Mouse (Mus musculus) cerebellum, adult 2 months (tissue): ENCODE measurements at regions not wholly inside any gene's neighbourhood (a gene's known extent, or its start where the extent isn't known, plus 50 kb on each side); places are given as distances from the start of the nearest gene placed in this dataset.
"Not testable (repeated sequence)": the region's sequence is repeated elsewhere in the genome, so short reads cannot be mapped to it uniquely, and the experiment has no call there.

ENCODE experiments used
- DNase-seq, 2 experiments: peaks; one replicate each; pipeline ENCODE4 v3.0.0; 2021
- H3K27ac ChIP-seq: fragments of 200-500 bp; 2 replicates; pipeline ENCODE4 v1.5.1; 2012; ENCODE audit warnings: low read length, control low read depth, inconsistent platforms; ENCODE audit not compliant: insufficient read depth
- H3K27me3 ChIP-seq: fragments of 200-500 bp; 2 replicates; pipeline ENCODE4 v1.6.1; 2012; ENCODE audit warnings: inconsistent platforms, mild to moderate bottlenecking, low read length, moderate library complexity; ENCODE audit not compliant: control insufficient read depth, insufficient read depth
- H3K4me1 ChIP-seq: fragments of 200-500 bp; 2 replicates; pipeline ENCODE4 v1.6.1; 2011; ENCODE audit warnings: low read length; ENCODE audit not compliant: control insufficient read depth, insufficient read depth
- H3K4me3 ChIP-seq: fragments of 200-500 bp; replicated peaks from 2 replicates; pipeline ENCODE3; 2011; ENCODE audit warnings: mild to moderate bottlenecking, low read depth, low read length, control low read depth; ENCODE audit not compliant: insufficient read depth
- CTCF ChIP-seq: fragments of 200-500 bp; IDR thresholded peaks from 2 replicates; pipeline ENCODE4 v1.5.1; 2011; ENCODE audit warnings: low read depth, mild to moderate bottlenecking, control low read depth, low read length, moderate library complexity, borderline replicate concordance; ENCODE audit not compliant: insufficient read depth
- POLR2A ChIP-seq: fragments of 200-500 bp; IDR thresholded peaks from 2 replicates; pipeline ENCODE4 v1.6.1; 2011; ENCODE audit warnings: low read length, control low read depth, borderline replicate concordance; ENCODE audit not compliant: insufficient read depth
- WGBS: fragments of 180-500 bp; shearing (Covaris S2); methylation state at CpG from one replicate; pipeline ENCODE4 v1.1.7; 2018; 5-methylcytosine and 5-hydroxymethylcytosine counted together

DNA sequence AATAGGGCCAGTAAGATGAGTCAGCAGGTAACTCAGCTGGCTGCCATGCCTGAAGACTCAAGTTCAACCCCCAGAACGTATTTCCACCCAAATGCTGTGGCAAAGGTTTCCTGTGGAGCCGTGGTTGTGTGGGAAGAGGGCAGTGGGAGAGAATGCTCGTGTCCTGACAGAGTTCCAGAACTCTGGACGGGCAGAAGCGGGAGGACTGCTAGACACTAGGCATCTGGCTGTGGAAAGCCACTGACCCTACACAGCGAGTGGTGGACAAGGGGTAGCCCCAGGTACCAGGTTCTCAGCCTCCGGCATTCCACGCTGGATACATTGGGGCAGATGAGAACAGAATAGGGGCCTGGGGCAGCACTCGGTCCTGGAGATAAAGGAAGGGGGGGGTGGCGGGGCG, 69.6 kb upstream of the Acsl3 start:
- no peak for DNase-seq
- WGBS, result 75% methylated on average over 11 of the region's 11 CpGs
- H3K27me3 ChIP-seq, result no peaks in the 10 kb centered on the region
- H3K4me3 ChIP-seq, result no peak overlapping the region
- TF ChIP-seq POLR2A (no peak), CTCF (no peak)
- no peak overlapping the region for H3K27ac ChIP-seq
- no peaks in the 10 kb centered on the region for H3K4me1 ChIP-seq

DNA sequence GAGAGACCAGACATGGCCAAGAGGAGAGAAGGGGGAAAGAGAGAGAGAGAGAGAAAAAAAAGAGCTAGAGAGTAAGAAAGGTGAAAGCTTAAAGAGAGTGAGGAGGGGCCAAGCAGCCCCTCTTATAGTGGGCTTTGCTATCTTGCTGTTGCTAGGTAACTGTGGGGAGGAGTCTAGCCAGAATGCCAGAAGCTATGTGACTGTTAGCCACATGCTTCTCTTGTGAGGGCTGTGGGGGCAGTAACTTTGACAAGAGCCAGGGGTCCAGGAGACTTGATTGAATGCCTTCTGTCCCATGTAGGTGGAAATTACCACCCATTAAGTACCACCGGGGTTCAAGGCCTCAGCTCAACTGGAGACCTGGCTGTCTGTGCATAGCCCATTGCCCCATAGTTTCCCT, 69.0 kb upstream of the Acsl3 start:
- H3K4me3 ChIP-seq, H3K4me1 ChIP-seq, H3K27me3 ChIP-seq, DNase-seq, H3K27ac ChIP-seq: not testable (repeated sequence)
- WGBS, result 30% methylated on average over 1 of the region's 1 CpGs

DNA sequence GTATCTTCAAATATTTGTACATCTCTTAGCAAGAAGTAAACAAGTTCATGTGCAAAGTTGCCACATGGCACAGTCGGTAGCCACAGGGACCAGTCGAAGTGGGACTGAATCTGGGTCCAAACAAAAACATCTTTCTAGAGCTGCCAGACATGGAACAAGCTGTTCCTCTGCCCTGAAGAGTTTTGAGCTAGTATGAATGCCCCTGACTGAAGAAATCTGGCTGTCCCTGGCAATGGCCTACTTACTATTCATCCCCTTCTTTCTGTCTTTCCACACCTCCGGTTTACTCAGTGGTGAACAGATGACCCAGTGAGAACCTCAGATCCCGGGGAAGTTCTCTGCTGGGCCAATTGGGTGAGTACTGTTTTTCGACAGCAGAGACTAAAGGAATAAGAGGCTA, 67.1 kb upstream of the Acsl3 start:
- Histone ChIP-seq H3K27me3 (no peaks in the 10 kb centered on the region), H3K4me3 (no peak overlapping the region), H3K4me1 (no peaks in the 10 kb centered on the region), H3K27ac (peak overlapping the region; percentile 39; the same call in 1 of the 2 replicates)
- peak in 1 of 2 experiments; percentile 50 for DNase-seq
- TF ChIP-seq CTCF, result no peak
- no peak for TF ChIP-seq POLR2A
- 76% methylated on average over 5 of the region's 5 CpGs for WGBS

DNA sequence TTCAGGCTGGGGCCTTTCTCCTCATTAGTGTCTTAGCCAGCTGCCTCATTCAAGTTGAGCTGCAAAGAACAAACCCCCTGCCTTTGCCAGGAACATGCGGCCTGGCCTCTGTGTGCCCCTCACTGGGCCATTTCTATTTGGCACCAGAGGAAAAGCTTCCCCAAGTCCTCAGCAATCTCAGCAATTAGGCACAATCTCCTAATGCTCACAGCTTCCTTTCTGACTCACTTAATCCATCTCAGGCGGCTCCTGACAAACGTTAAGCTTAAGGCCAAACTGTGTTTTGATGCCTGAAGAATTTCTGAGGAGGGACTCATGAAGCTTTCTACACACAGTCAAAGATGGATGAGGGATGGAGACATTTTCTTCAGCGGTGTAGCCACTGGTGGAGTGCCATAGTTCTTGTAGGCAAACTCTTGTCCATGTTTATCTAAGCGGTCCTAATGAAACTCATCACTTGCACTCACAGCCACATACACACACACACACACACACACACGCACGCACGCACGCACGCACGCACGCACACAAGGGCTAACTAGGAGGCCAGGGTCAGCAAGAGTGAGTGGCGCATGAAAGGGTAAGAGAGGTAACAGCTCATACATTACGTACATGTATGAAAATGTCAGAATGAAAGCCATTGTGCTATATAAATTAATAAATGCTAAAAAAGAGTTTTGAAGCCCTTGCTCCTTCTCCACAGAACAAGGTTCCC, 63.5 kb upstream of the Acsl3 start:
- H3K4me3 ChIP-seq, result no peak overlapping the region
- WGBS, result 78% methylated on average over 14 of the region's 14 CpGs
- H3K27ac ChIP-seq, result 0 out of 2 replicates have a peak overlapping the region, but pooled peaks have one; percentile 53
- no peaks in the 10 kb centered on the region for H3K4me1 ChIP-seq
- H3K27me3 ChIP-seq, result no peaks in the 10 kb centered on the region
- TF ChIP-seq CTCF (no peak), POLR2A (no peak)
- peak in 1 of 2 experiments; percentile 22 for DNase-seq

DNA sequence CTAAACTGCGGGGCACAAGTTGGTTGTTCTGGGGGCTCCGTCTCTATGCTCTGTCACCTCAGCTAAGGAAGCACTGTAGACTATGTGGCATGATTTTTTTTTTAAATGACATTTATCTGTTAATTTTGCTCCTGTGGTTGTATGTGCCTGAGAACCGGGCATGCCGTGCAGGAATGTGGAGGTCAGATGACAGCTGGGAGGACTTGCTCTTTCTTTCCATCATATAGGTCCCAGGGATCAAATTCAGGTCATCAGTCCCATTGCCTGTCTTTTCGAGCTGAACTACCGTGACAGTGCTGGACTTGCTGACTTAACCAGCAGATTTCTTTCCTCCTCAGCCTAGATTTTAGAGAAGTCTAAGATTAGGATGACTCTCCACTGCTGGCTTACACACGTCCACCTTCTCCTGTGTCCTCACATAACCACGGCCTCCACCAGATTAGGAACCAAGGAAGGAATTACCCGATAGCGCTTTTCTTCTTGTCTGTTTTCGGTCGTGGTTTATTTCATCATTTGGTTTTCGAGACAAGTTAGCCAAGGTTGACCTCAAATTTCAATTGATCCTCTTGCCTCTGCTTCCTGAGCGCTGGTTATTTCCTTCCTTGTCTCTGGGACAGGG, 62.0 kb upstream of the Acsl3 start:
- DNase-seq, result no peak
- Histone ChIP-seq H3K4me3 (no peak overlapping the region), H3K4me1 (no peaks in the 10 kb centered on the region), H3K27me3 (no peaks in the 10 kb centered on the region), H3K27ac (0 out of 2 replicates have a peak overlapping the region, but pooled peaks have one; percentile 39)
- WGBS, result 83% methylated on average over 14 of the region's 14 CpGs
- TF ChIP-seq POLR2A, result no peak
- TF ChIP-seq CTCF, result no peak

DNA sequence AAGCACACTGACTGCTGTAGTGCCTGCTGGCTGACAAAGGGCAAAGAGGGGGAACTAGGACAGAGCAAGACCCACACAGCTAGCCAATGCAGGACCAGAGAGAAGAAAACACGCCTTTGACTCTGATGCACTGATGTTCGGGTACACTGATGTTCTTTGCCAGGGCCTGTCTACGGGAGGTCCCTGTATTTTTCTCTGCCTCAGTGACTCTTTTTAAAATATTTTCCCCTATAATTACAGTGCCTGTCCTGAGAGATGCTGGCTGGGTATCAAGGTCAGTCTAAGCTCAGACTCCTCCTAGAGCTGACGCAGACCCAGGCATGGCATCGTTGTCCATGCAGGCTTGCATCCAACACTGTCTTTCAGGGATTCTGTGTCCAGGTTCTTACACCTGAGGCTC, 59.1 kb upstream of the Acsl3 start:
- Histone ChIP-seq H3K4me1 (no peaks in the 10 kb centered on the region), H3K27me3 (no peaks in the 10 kb centered on the region), H3K4me3 (no peak overlapping the region), H3K27ac (no peak overlapping the region)
- TF ChIP-seq CTCF (no peak), POLR2A (no peak)
- 13% methylated on average over 5 of the region's 5 CpGs for WGBS
- peak in 1 of 2 experiments; percentile 17 for DNase-seq

DNA sequence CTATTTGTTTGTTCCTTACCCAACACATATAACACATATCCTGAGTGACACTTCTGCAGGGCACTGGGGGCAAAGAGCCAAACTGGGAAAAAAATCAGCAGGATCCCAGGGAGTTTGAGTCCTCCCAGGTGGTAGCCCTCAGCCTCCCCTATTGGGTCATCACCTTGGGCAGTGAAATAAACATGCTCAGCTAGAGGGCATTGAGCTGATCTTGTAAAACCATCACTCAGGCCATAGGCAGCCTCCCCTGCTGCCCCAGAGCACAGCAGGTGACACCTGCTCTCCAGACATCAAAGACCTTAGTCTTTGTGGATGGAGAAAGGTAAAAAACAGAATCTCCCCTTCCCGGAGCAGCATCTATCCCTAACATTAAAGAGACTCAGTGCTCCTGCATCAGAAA, 57.0 kb upstream of the Acsl3 start:
- TF ChIP-seq CTCF (no peak), POLR2A (no peak)
- Histone ChIP-seq H3K27me3 (no peaks in the 10 kb centered on the region), H3K4me1 (no peaks in the 10 kb centered on the region), H3K4me3 (no peak overlapping the region), H3K27ac (no peak overlapping the region)
- WGBS, result 16% methylated on average over 1 of the region's 1 CpGs
- DNase-seq, result no peak

DNA sequence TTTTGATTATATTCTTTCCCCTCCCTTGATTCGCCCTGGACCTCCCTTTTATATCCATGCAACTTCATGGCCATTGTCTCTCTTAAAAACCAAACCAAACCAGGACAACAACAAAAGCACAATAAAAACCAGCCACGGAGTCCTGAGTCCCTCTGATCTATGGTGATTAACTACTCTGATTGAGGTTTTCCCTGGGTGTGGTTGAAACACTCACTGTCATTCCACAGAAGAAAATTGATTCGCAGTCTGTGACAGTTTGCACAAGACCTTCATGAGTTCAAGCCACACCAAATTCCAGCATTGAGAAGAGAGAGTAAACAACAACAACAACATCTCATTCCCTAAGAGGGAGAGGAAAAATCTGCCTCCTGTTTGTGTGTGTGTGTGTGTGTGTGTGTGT, 56.1 kb upstream of the Acsl3 start:
- no peaks in the 10 kb centered on the region for H3K4me1 ChIP-seq
- 35% methylated on average over 3 of the region's 3 CpGs for WGBS
- H3K27ac ChIP-seq, result no peak overlapping the region
- no peak for TF ChIP-seq POLR2A
- DNase-seq, result no peak
- no peaks in the 10 kb centered on the region for H3K27me3 ChIP-seq
- no peak overlapping the region for H3K4me3 ChIP-seq
